10 mouse cellular contexts compared by ENCODE assay signal in the genomic region with DNA sequence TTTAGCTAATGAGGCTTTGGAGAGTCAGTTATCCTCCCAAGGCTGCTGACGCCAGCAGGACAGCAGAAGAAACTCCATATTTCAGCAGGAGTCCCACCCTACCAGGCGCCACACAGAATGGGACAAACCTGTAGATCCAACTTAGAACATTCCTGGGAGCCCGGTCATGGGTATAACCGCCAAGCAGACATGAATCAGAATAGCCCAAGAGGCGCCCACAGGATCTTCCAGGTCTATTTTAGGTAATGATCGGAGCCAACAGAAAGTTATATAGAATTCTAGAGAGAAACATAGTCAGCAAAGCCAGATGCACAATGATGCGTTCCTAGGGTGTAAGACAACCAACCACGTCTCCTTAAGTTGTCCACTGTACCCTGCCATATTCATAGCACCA.
"Had no signal": no experiment of that assay in that cellular context is flagged by ENCODE, and none has a peak within 500 bp of the region (broad histone marks: within the 10 kb centered on the region; RNA-seq: fewer than 3 reads in every experiment).

No protein-coding gene starts in this region.

- H3K4me2 ChIP-seq: limb, embryonic 13.5 days; midbrain, embryonic 12.5 days had no signal

- H3K27ac ChIP-seq: limb, embryonic 13.5 days; liver, embryonic 14.5 days; midbrain, embryonic 12.5 days had no signal

- H3K36me3 ChIP-seq: limb, embryonic 13.5 days; midbrain, embryonic 12.5 days had no signal

- H3K9me3 ChIP-seq: limb, embryonic 13.5 days; midbrain, embryonic 12.5 days had no signal

- H3K27me3 ChIP-seq: limb, embryonic 13.5 days; midbrain, embryonic 12.5 days had no signal

- ATAC-seq: midbrain, embryonic 16.5 days had no signal

- H3K4me3 ChIP-seq: limb, embryonic 13.5 days; midbrain, embryonic 12.5 days had no signal

- H3K4me1 ChIP-seq: midbrain, embryonic 12.5 days had no signal

- H3K9ac ChIP-seq: limb, embryonic 13.5 days; liver, embryonic 14.5 days; midbrain, embryonic 12.5 days had no signal

- DNase-seq: kidney, adult 2 months; kidney, postnatal 25 days; left cerebral cortex, postnatal 4 days; lung, adult 18-20 months; right cerebral cortex, postnatal 14 days; thymus, postnatal 4 days had no signal
